Mouse (Mus musculus) kidney, adult 2 months (tissue): Measurements from ENCODE around the gene Dlk1. TPM values are rescaled to one million over a fixed set of nuclear protein-coding genes. Genes with fewer than 3 reads are reported as not detected.
"Not testable (repeated sequence)": the region's sequence is repeated elsewhere in the genome, so short reads cannot be mapped to it uniquely, and the experiment has no call there.

ENCODE experiments used
- DNase-seq: peaks from one replicate; pipeline ENCODE4 v3.0.0; 2021
- H3K27ac ChIP-seq: fragments of 200-500 bp; 2 replicates; pipeline ENCODE4 v1.5.1; 2012; ENCODE audit warnings: low read depth, low read length, control low read depth, inconsistent platforms; ENCODE audit not compliant: insufficient read depth
- H3K27me3 ChIP-seq: fragments of 200-500 bp; replicated peaks from 2 replicates; pipeline ENCODE4 v1.6.1; 2012; ENCODE audit warnings: mild to moderate bottlenecking, moderate library complexity, low read length, inconsistent platforms; ENCODE audit not compliant: control insufficient read depth, insufficient read depth
- H3K36me3 ChIP-seq: fragments of 200-500 bp; 2 replicates; pipeline ENCODE4 v1.6.1; 2012; ENCODE audit warnings: mild to moderate bottlenecking, moderate library complexity, low read length, inconsistent platforms; ENCODE audit not compliant: control insufficient read depth, insufficient read depth
- H3K4me1 ChIP-seq: fragments of 200-500 bp; 2 replicates; pipeline ENCODE4 v1.6.1; 2011; ENCODE audit warnings: low read length; ENCODE audit not compliant: control insufficient read depth, insufficient read depth
- H3K4me3 ChIP-seq: fragments of 200-500 bp; 2 replicates; pipeline ENCODE4 v1.5.1; 2011; ENCODE audit warnings: mild to moderate bottlenecking, low read depth, low read length, control low read depth; ENCODE audit not compliant: insufficient read depth
- CTCF ChIP-seq: fragments of 200-500 bp; conservative IDR thresholded peaks from 2 replicates; pipeline ENCODE4 v1.5.1; 2011; ENCODE audit warnings: low read depth, mild to moderate bottlenecking, control low read depth, low read length, moderate library complexity, mixed read lengths; ENCODE audit not compliant: insufficient read depth, insufficient read length
- POLR2A ChIP-seq: fragments of 200-500 bp; IDR thresholded peaks from one replicate; pipeline ENCODE4 v1.6.1; 2011; ENCODE audit warnings: low read depth, low read length, control low read depth
- WGBS: fragments of 180-500 bp; shearing (Covaris S2); methylation state at CpG from one replicate; pipeline ENCODE4 v1.1.7; 2018; 5-methylcytosine and 5-hydroxymethylcytosine counted together
- polyA plus RNA-seq: library from polyadenylated mRNA; depleted of rRNA; stranded (reverse); fragments of >200 nt; gene quantifications from 2 replicates; pipeline ENCODE4 v1.2.3, GENCODE M21; 2012

The Dlk1 gene
- polyA plus RNA-seq, 1 experiment: 3.4 TPM

DNA sequence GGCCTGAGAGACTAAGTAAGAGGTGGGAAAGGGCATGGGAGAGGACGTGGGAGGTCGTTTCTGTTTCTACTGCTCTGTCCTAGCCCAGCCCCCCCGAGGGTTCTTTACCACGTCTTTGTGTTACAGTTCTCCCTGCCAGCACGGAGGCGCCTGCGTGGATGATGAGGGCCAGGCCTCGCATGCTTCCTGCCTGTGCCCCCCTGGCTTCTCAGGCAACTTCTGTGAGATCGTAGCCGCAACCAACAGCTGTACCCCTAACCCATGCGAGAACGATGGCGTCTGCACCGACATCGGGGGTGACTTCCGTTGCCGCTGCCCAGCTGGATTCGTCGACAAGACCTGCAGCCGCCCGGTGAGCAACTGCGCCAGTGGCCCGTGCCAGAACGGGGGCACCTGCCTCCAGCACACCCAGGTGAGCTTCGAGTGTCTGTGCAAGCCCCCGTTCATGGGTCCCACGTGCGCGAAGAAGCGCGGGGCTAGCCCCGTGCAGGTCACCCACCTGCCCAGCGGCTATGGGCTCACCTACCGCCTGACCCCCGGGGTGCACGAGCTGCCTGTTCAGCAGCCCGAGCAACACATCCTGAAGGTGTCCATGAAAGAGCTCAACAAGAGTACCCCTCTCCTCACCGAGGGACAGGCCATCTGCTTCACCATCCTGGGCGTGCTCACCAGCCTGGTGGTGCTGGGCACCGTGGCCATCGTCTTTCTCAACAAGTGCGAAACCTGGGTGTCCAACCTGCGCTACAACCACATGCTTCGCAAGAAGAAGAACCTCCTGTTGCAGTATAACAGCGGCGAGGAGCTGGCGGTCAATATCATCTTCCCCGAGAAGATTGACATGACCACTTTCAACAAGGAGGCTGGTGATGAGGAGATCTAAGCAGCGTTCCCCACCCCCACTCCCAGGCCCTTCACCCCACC is 7.1 kb downstream of the Dlk1 start:
- Histone ChIP-seq H3K36me3 (no peaks in the 10 kb centered on the region), H3K4me3 (no peak overlapping the region), H3K27me3 (no peaks in the 10 kb centered on the region), H3K27ac (no peak overlapping the region), H3K4me1 (no peaks in the 10 kb centered on the region)
- TF ChIP-seq CTCF (no peak), POLR2A (no peak)
- WGBS: 45% methylated on average over 49 of the region's 49 CpGs
- DNase-seq: no peak

DNA sequence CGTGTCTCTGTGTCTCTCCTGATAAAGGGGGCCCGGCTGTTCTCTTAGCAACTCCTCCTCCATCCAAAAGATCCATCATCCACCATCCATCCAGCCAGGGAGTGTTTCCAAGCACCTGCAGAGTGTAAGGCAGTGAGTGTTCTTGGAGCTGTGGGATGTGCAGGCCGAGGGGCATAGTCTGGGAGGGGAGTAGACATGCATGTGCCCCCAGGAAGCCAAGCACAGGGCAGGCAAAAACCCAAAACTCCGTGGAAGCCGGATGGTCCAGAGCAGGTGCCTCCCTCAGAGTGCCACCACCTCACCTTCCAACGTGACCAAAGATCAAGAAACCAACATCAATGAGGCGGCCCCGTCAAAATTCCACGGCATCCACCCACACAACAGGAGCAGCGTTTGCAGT is 10.0 kb downstream of the Dlk1 start:
- no peak for DNase-seq
- H3K4me1 ChIP-seq: no peaks in the 10 kb centered on the region
- no peak overlapping the region for H3K27ac ChIP-seq

DNA sequence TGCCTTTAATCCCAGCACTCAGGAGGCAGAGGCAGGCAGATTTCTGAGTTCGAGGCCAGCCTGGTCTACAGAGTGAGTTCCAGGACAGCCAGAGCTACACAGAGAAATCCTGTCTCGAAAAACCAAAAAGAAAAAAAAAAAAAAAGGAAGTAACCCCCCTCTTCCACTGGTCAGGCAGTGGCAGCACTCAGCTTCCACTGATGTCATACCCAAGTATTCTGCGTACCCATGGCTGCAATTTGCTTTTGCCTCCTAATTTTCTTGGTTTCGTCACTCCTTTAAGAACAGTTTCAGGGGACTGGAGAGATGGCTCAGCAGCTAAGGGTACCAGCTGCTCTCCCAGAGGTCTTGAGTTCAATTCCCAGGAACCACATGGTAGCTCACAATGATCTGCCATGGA is 14.8 kb downstream of the Dlk1 start:
- H3K4me3 ChIP-seq, H3K27ac ChIP-seq, DNase-seq, H3K36me3 ChIP-seq, H3K4me1 ChIP-seq, H3K27me3 ChIP-seq: not testable (repeated sequence)
- WGBS: 68% methylated on average over 4 of the region's 4 CpGs

More for the DNA sequence above, 10.0 kb downstream of the Dlk1 start:
- no peaks in the 10 kb centered on the region for H3K36me3 ChIP-seq
- WGBS: 79% methylated on average over 10 of the region's 10 CpGs
- TF ChIP-seq POLR2A: no peak
- no peak for TF ChIP-seq CTCF
- no peak overlapping the region for H3K4me3 ChIP-seq
- no peaks in the 10 kb centered on the region for H3K27me3 ChIP-seq

DNA sequence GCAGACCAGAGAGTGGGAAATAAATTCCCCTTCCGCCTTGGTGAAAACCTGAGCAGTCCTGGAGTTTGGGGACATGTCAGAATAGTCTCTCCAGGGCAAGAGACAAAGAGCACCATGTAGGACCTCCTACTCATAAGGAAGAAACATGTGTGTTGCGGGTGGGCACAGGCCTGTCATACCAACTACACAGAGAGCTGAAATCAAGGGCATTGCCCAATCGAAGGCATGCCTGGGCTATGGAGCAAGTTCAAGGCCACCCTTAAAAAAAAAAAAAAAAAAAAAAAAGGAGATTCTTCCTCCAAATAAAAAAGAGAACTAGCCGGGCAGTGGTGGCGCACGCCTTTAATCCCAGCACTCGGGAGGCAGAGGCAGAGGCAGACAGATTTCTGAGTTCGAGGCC is 17.2 kb downstream of the Dlk1 start:
- Histone ChIP-seq H3K36me3 (no peaks in the 10 kb centered on the region), H3K27ac (no peak overlapping the region), H3K4me3 (no peak overlapping the region), H3K4me1 (no peaks in the 10 kb centered on the region), H3K27me3 (no peaks in the 10 kb centered on the region)
- no peak for DNase-seq
- 89% methylated on average over 8 of the region's 8 CpGs for WGBS
- TF ChIP-seq CTCF: no peak
- TF ChIP-seq POLR2A: no peak

DNA sequence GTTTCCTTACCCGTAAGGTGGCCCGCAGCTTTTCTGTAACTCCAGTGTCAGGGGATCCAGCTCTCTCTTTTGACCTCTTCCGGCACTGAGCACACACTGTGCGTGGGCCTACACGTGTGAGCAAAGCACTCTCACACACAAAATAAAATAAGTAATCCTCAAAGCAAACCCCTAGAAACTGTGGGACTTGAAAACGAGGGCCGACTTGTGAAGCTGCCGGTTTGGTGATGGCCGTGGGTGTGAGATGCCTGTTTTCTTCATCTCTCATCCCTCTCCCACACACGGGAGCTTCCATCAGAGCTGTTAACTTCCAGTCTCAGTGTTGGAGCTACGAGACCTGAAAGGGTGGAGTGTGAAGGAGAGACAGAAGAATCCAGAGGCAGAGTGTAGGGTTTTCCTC is 20.0 kb downstream of the Dlk1 start:
- TF ChIP-seq POLR2A: no peak
- TF ChIP-seq CTCF: no peak
- Histone ChIP-seq H3K4me3 (no peak overlapping the region), H3K36me3 (no peaks in the 10 kb centered on the region), H3K4me1 (no peaks in the 10 kb centered on the region), H3K27me3 (no peaks in the 10 kb centered on the region), H3K27ac (no peak overlapping the region)
- WGBS: 71% methylated on average over 11 of the region's 11 CpGs
- DNase-seq: no peak

DNA sequence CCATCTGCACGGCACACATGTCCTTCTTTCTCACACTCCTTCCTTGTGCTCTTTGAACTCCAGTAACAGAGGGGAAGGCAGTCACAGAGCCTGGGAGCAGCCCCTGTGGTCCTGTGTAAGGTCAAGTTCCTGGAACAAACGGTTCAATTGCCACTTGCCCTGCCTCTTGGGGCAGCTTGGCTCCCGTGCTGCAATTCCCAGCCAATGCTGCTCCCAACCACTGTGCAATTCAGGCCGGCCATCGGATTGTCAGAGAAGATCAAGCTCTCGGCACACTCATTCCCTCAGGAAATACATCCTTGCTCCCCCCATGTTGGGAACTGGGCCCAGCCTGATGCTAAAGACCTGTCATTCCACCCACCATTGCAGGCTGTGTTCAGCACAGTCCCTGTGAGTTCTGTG is 21.0 kb downstream of the Dlk1 start:
- Histone ChIP-seq H3K27ac (no peak overlapping the region), H3K4me1 (no peaks in the 10 kb centered on the region), H3K36me3 (no peaks in the 10 kb centered on the region), H3K27me3 (no peaks in the 10 kb centered on the region), H3K4me3 (no peak overlapping the region)
- DNase-seq: no peak
- 20% methylated on average over 6 of the region's 6 CpGs for WGBS
- TF ChIP-seq POLR2A (no peak), CTCF (no peak)

DNA sequence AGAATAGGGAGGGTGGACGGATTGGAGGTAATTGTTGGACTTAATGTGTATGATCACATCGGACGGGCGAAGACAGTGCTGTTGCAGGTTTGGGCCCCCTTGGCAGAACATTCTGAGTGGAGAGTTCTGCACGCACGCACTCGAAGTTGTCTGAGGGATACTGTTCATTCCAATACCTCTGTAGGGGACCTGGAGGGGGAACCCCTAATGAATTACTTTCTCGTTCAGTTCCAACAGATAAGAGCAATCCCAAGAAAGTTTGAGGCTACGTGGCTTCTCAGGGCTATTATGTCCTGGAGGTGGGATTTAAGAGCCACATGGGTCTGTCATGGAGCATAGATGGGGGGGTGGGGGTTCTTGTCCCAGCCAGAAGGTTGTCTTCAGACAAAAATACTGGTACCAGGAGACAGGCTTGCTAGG is 21.6 kb downstream of the Dlk1 start:
- 79% methylated on average over 9 of the region's 9 CpGs for WGBS
- Histone ChIP-seq H3K4me3 (no peak overlapping the region), H3K27me3 (no peaks in the 10 kb centered on the region), H3K36me3 (no peaks in the 10 kb centered on the region), H3K4me1 (no peaks in the 10 kb centered on the region), H3K27ac (no peak overlapping the region)
- no peak for DNase-seq
- TF ChIP-seq POLR2A (no peak), CTCF (no peak)
